Mouse (Mus musculus) embryonic facial prominence, embryonic 10.5 days (tissue): ENCODE data around the gene Serinc5. TPM values are rescaled to one million over a fixed set of nuclear protein-coding genes. Genes with fewer than 3 reads are reported as not detected.
"Not testable (repeated sequence)": the region's sequence is repeated elsewhere in the genome, so short reads cannot be mapped to it uniquely, and the experiment has no call there.

Experiments
- DNase-seq: peaks from one replicate; pipeline ENCODE4 v3.0.0-alpha.2; 2017; ENCODE audit warnings: low spot score
- H3K27ac ChIP-seq: fragments of 300-500 bp; sonication (generic); replicated peaks from 2 replicates; pipeline ENCODE4 v1.5.1; 2016; ENCODE audit warnings: mild to moderate bottlenecking
- H3K27me3 ChIP-seq: fragments of 300-500 bp; sonication (generic); replicated peaks from 2 replicates; pipeline ENCODE4 v1.6.1; 2016; ENCODE audit warnings: low read depth, mild to moderate bottlenecking; ENCODE audit not compliant: poor library complexity, severe bottlenecking
- H3K36me3 ChIP-seq: fragments of 300-500 bp; sonication (generic); replicated peaks from 2 replicates; pipeline ENCODE4 v1.6.1; 2016; ENCODE audit warnings: mild to moderate bottlenecking, moderate library complexity
- H3K4me1 ChIP-seq: fragments of 300-500 bp; sonication (generic); 2 replicates; pipeline ENCODE4 v1.6.1; 2016
- H3K4me3 ChIP-seq: fragments of 300-500 bp; sonication (generic); 2 replicates; pipeline ENCODE4 v1.5.1; 2016; ENCODE audit warnings: mild to moderate bottlenecking, moderate library complexity
- H3K9me3 ChIP-seq: fragments of 300-500 bp; sonication (generic); 2 replicates; pipeline ENCODE4 v1.6.1; 2016; ENCODE audit warnings: mild to moderate bottlenecking
- WGBS: fragments of 180-500 bp; shearing (Covaris S2); methylation state at CpG from one replicate; pipeline ENCODE4 v1.1.7; 2016; 5-methylcytosine and 5-hydroxymethylcytosine counted together
- polyA plus RNA-seq: library from polyadenylated mRNA; unstranded; fragments of >200 nt; fragmentation: Nextera tagmentation; extraction: Ambion mirVana; gene quantifications from 2 replicates; pipeline ENCODE4 v1.2.1, GENCODE M21; 2016

Gene Serinc5
- polyA plus RNA-seq, 1 experiment from 2014 or later: 11.6 TPM

DNA sequence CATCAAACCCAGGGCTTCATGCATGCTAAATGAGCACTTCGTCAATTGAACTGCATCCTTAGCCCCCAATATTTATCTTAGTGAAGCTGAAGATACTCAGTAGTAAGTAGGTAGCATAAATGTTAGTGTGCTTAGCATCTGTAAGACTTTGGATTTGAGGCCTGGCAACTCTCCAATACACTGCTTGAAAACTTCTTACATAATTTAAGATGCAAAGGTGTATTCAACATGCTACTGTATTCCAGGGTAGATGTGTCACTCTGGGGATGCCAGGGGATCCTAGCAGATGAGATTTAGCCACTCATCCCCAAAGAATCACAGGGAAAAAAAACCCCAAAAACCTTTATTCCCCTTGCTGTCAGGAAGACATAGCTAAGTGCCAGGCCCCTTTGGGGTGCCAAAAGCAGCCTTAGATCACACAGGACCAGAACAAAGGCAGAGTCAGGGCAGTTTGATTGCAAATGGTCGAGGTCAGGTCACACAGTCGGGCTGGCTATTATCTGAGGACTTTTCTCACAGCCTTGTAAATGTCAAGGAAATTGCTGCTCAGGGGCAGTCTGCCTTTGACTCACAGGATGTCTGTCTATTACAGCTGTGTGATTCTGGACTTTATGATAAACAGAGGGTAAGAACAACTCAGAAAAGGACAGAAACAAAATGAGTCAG is 17.0 kb upstream of the Serinc5 start:
- H3K4me3 ChIP-seq: no peak overlapping the region
- peak; percentile 25 for DNase-seq
- peaks cover 32% of the 10 kb centered on the region for H3K4me1 ChIP-seq
- H3K27me3 ChIP-seq: peaks cover 5% of the 10 kb centered on the region; the same call in 1 of the 2 replicates
- H3K36me3 ChIP-seq: no peaks in the 10 kb centered on the region
- WGBS: 26% methylated on average over 3 of the region's 3 CpGs
- H3K9me3 ChIP-seq: no peaks in the 10 kb centered on the region
- H3K27ac ChIP-seq: peak overlapping the region; percentile 40; the same call in 1 of the 2 replicates

GRCm38 (mm10) chr13:92594481-92594880 is 16.4 kb upstream of the Serinc5 start:
- peaks cover 32% of the 10 kb centered on the region for H3K4me1 ChIP-seq
- H3K36me3 ChIP-seq: no peaks in the 10 kb centered on the region
- H3K4me3 ChIP-seq: no peak overlapping the region
- DNase-seq: no peak
- 0 out of 2 replicates have a peak overlapping the region, but pooled peaks have one; percentile 15 for H3K27ac ChIP-seq
- H3K9me3 ChIP-seq: no peaks in the 10 kb centered on the region
- WGBS: 59% methylated on average over 6 of the region's 6 CpGs
- peaks cover 5% of the 10 kb centered on the region; the same call in 1 of the 2 replicates for H3K27me3 ChIP-seq

GRCm38 (mm10) chr13:92594907-92595306 is 16.0 kb upstream of the Serinc5 start:
- 87% methylated on average over 3 of the region's 3 CpGs for WGBS
- H3K4me3 ChIP-seq: no peak overlapping the region
- H3K9me3 ChIP-seq: no peaks in the 10 kb centered on the region
- no peaks in the 10 kb centered on the region for H3K36me3 ChIP-seq
- H3K27me3 ChIP-seq: peaks cover 5% of the 10 kb centered on the region; the same call in 1 of the 2 replicates
- no peak overlapping the region for H3K27ac ChIP-seq
- peaks cover 32% of the 10 kb centered on the region for H3K4me1 ChIP-seq
- DNase-seq: no peak

GRCm38 (mm10) chr13:92595424-92595823 is 15.5 kb upstream of the Serinc5 start:
- Histone ChIP-seq H3K36me3 (no peaks in the 10 kb centered on the region), H3K4me1 (peaks cover 32% of the 10 kb centered on the region), H3K27me3 (peaks cover 5% of the 10 kb centered on the region; the same call in 1 of the 2 replicates), H3K27ac (no peak overlapping the region), H3K4me3 (no peak overlapping the region), H3K9me3 (no peaks in the 10 kb centered on the region)
- WGBS: 77% methylated on average over 3 of the region's 3 CpGs
- DNase-seq: no peak

DNA sequence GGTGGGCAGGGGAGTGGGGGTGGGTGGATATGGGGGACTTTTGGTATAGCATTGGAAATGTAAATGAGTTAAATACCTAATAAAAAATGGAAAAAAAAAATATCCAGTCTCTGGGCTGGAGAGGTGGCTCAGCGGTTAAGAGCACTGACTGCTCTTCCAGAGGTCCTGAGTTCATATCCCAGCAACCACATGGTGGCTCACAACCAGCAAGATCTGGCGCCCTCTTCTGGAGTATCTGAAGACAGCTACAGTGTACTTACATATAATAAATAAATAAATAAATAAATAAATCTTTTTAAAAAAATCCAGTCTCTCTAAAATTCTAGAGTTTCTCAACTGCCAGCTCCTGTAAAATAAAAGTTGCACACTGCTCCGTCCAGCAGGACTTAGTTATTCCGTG is 5.6 kb upstream of the Serinc5 start:
- DNase-seq, H3K36me3 ChIP-seq, H3K9me3 ChIP-seq, H3K27ac ChIP-seq, H3K4me3 ChIP-seq, H3K27me3 ChIP-seq: not testable (repeated sequence)
- H3K4me1 ChIP-seq: peaks cover 10% of the 10 kb centered on the region
- WGBS: 85% methylated on average over 4 of the region's 4 CpGs

GRCm38 (mm10) chr13:92609486-92610310 is 1.2 kb upstream of the Serinc5 start:
- peak; percentile 56 for DNase-seq
- Histone ChIP-seq H3K27me3 (peaks cover 13% of the 10 kb centered on the region), H3K27ac (peak overlapping the region; percentile 91), H3K9me3 (0 out of 2 replicates have a peak, but pooled peaks cover 2% of the 10 kb centered on the region), H3K4me3 (peak overlapping the region; percentile 78), H3K4me1 (peaks cover 25% of the 10 kb centered on the region), H3K36me3 (no peaks in the 10 kb centered on the region)
- 10% methylated on average over 13 of the region's 13 CpGs for WGBS

DNA sequence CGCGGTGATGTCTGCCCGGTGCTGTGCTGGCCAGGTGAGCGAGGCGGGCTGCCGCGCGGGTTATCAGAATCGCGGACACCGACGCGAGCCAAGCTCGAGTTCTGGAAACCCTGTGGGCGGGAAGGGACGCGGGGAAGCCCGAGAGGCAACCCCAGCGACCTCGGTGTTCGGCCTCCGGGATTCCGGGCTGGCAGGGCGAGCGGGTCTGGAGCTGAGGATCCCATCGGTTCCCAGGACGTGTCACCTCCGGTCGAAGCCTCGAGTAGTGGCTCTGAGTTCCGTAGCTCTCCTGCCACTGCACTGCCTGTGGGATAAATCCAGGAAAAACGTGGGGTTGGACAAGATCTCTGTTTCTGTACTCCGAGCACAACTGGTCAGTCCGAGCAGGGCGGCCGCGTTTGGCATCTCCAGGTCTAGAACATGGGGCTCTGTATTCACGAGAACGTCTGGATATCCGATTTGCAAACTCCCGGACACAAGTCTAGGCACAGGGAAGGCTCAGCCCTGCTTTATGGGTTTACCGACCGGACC is 428 bp downstream of the Serinc5 start:
- no peaks in the 10 kb centered on the region; the same call in 1 of the 2 replicates for H3K36me3 ChIP-seq
- peaks cover 25% of the 10 kb centered on the region for H3K4me1 ChIP-seq
- H3K9me3 ChIP-seq: 0 out of 2 replicates have a peak, but pooled peaks cover 2% of the 10 kb centered on the region
- H3K27me3 ChIP-seq: peaks cover 13% of the 10 kb centered on the region
- no peak for DNase-seq
- peak overlapping the region; percentile 78 for H3K4me3 ChIP-seq
- whole genome bisulfite sequencing: under 1% methylated on average over 43 of the region's 43 CpGs
- H3K27ac ChIP-seq: peak overlapping the region; percentile 91

DNA sequence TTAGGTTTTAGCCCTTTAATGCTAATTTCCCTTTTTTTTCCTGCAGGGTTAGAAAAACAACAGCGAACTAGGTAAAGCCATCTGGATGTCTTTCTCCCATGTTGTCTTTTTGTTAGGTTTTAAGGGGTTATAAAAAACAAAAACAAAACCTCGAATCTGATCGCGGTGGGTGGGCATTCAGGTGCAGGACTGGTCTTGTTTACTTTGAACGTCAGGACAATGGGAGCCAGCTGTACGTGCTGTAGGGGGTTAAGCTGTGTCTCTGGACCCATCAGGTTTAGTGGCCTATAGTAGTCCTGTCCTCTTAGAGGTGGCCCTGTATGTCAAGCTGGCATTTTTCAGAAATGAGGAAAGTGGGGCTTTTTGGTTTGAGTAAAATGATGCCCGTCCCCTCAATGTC is 1.0 kb downstream of the Serinc5 start:
- H3K4me3 ChIP-seq: peak overlapping the region; percentile 78
- H3K9me3 ChIP-seq: 0 out of 2 replicates have a peak, but pooled peaks cover 2% of the 10 kb centered on the region
- 5% methylated on average over 7 of the region's 7 CpGs for WGBS
- H3K27me3 ChIP-seq: peaks cover 13% of the 10 kb centered on the region
- DNase-seq: peak; percentile 47
- peaks cover 25% of the 10 kb centered on the region for H3K4me1 ChIP-seq
- peak overlapping the region; percentile 91 for H3K27ac ChIP-seq
- H3K36me3 ChIP-seq: peaks cover 2% of the 10 kb centered on the region; the same call in 1 of the 2 replicates

DNA sequence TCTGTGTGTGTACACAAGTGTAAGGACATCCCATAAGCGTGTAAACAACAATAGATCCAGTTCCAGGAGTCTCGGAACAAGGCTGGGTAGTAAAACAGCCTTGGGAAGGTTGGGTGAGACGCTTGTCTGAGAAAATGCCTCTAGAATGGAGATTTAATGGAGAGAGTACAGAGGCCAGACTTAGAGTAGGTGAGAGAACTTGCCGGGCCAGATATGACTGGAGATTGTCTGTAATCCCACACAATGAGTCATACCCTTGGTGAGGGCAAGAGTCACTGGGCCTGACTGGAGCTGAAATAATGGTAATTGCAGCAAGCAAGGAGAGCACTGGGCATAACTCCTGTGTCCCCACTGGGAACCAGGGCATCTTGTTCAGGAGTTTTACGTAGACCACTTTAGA is 2.2 kb downstream of the Serinc5 start:
- no peak for DNase-seq
- H3K9me3 ChIP-seq: 0 out of 2 replicates have a peak, but pooled peaks cover 2% of the 10 kb centered on the region
- peaks cover 25% of the 10 kb centered on the region for H3K4me1 ChIP-seq
- H3K27ac ChIP-seq: no peak overlapping the region
- peak overlapping the region; percentile 78; the same call in 1 of the 2 replicates for H3K4me3 ChIP-seq
- peaks cover 2% of the 10 kb centered on the region; the same call in 1 of the 2 replicates for H3K36me3 ChIP-seq
- peaks cover 13% of the 10 kb centered on the region for H3K27me3 ChIP-seq
- 85% methylated on average over 5 of the region's 5 CpGs for WGBS

DNA sequence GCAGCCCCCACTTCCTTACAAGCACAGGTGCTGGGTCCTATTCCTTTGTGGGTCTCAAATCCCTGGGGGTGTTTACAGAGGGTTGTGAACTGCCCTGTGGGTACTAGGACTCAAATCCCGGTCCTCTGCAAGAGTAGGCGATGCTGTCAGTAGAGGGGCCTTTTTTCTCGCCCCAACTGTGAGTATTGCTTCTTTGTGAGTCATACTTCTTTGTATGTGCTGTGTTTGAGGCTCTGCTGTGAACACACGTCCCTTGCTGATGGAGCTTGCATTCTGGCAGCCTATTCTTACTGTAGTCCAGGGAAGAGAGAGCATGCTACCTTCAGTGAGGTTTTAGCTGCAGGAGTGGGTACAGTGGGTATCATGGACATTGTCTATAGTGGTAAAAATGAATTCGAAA is 4.3 kb downstream of the Serinc5 start:
- no peak overlapping the region for H3K27ac ChIP-seq
- no peak for DNase-seq
- H3K4me3 ChIP-seq: no peak overlapping the region
- H3K36me3 ChIP-seq: peaks cover 2% of the 10 kb centered on the region; the same call in 1 of the 2 replicates
- 85% methylated on average over 5 of the region's 5 CpGs for WGBS
- peaks cover 16% of the 10 kb centered on the region for H3K4me1 ChIP-seq
- H3K27me3 ChIP-seq: peaks cover 13% of the 10 kb centered on the region
- H3K9me3 ChIP-seq: no peaks in the 10 kb centered on the region

GRCm38 (mm10) chr13:92616459-92616858 is 5.6 kb downstream of the Serinc5 start:
- WGBS: 93% methylated on average over 8 of the region's 8 CpGs
- H3K4me1 ChIP-seq: peaks cover 14% of the 10 kb centered on the region
- no peaks in the 10 kb centered on the region for H3K9me3 ChIP-seq
- H3K27me3 ChIP-seq: peaks cover 13% of the 10 kb centered on the region
- H3K4me3 ChIP-seq: no peak overlapping the region
- DNase-seq: no peak
- no peak overlapping the region for H3K27ac ChIP-seq
- H3K36me3 ChIP-seq: peaks cover 2% of the 10 kb centered on the region; the same call in 1 of the 2 replicates

GRCm38 (mm10) chr13:92626196-92626595 is 15.3 kb downstream of the Serinc5 start:
- Histone ChIP-seq H3K9me3 (no peaks in the 10 kb centered on the region), H3K4me3 (no peak overlapping the region), H3K36me3 (peaks cover 34% of the 10 kb centered on the region), H3K4me1 (no peaks in the 10 kb centered on the region), H3K27ac (no peak overlapping the region), H3K27me3 (no peaks in the 10 kb centered on the region)
- WGBS: 96% methylated on average over 1 of the region's 1 CpGs
- no peak for DNase-seq
